In the genomic region with DNA sequence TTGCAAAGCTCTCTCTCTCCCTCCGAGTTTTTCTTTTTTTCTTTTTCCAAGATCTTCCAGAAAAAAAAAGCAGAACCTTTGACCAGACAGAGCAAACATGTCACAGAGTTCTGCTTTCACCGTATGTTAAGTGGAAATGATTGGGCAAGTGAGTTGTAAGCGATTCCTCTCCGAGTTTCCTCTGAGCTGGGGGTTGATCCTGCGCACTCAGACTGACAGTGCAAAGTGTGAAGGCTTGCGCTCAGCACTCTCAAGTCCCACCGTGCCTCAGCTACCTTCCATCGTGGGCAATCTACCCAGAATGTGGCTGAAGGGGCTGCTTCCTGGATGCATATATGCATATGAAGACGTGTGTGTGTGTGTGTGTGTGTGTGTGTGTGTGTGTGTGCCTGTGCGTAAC, we compare ENCODE assay signal across 18 mouse cellular contexts.
A peak's percentile ranks its signal among the peaks of the same experiment; 100 is the strongest.
DNase-seq lines count a peak whose midpoint lies in the region; ATAC-seq and TF ChIP-seq lines count a peak whose summit lies in the region.
"Had no signal": no experiment of that assay in that cellular context is flagged by ENCODE, and none has a peak within 500 bp of the region (broad histone marks: within the 10 kb centered on the region; RNA-seq: fewer than 3 reads in every experiment).

No protein-coding gene starts in this region.

- no peak for TF ChIP-seq POLR2A in bone marrow, adult 2 months (IDR thresholded peaks at IDR 0.05; ENCODE audit: borderline replicate concordance, control insufficient read depth, low read depth, low read length)

- H3K4me3 ChIP-seq in liver, embryonic 15.5 days (replicated peaks) = no peak overlapping the region
- no peak overlapping the region for H3K4me3 ChIP-seq in bone marrow, adult 2 months (replicated peaks; ENCODE audit: control insufficient read depth, low read depth, low read length)
- H3K4me3 ChIP-seq: forebrain, embryonic 10.5 days; hindbrain, embryonic 15.5 days; intestine, embryonic 15.5 days; liver, embryonic 13.5 days; midbrain, embryonic 15.5 days; neural tube, embryonic 15.5 days had no signal

- no peak overlapping the region for H3K9ac ChIP-seq in liver, embryonic 15.5 days
- H3K9ac ChIP-seq: hindbrain, embryonic 15.5 days; intestine, embryonic 15.5 days; liver, embryonic 13.5 days; midbrain, embryonic 15.5 days; neural tube, embryonic 15.5 days had no signal

- no peaks in the 10 kb centered on the region for H3K36me3 ChIP-seq in liver, embryonic 15.5 days (replicated peaks)
- H3K36me3 ChIP-seq: forebrain, embryonic 10.5 days; hindbrain, embryonic 15.5 days; intestine, embryonic 15.5 days; liver, embryonic 13.5 days; midbrain, embryonic 15.5 days; neural tube, embryonic 15.5 days had no signal

- ATAC-seq in liver, embryonic 15.5 days (ENCODE audit: insufficient read depth) = peak; percentile 18; the same call in 1 of the 2 replicates
- ATAC-seq in common myeloid progenitor, adult 5-6 weeks (replicated peaks; ENCODE audit: low read depth, poor library complexity, severe bottlenecking) = peak; percentile 77
- ATAC-seq in monocyte, adult 5-6 weeks (replicated peaks; ENCODE audit: insufficient number of reproducible peaks, low FRiP score, low TSS enrichment, poor library complexity, severe bottlenecking) = peak; percentile 73
- ATAC-seq: intestine, embryonic 15.5 days; midbrain, embryonic 15.5 days had no signal

- H3K27ac ChIP-seq in liver, embryonic 15.5 days (replicated peaks) = peak overlapping the region; percentile 45; the same call in 1 of the 2 replicates
- H3K27ac ChIP-seq in bone marrow, adult 2 months (ENCODE audit: control insufficient read depth, insufficient read depth, low read depth, low read length, poor library complexity) = peak overlapping the region; percentile 86
- H3K27ac ChIP-seq: forebrain, embryonic 10.5 days; hindbrain, embryonic 15.5 days; intestine, embryonic 15.5 days; liver, embryonic 13.5 days; midbrain, embryonic 15.5 days; neural tube, embryonic 15.5 days had no signal

- H3K27me3 ChIP-seq in liver, embryonic 15.5 days = no peaks in the 10 kb centered on the region
- H3K27me3 ChIP-seq: hindbrain, embryonic 15.5 days; intestine, embryonic 15.5 days; liver, embryonic 13.5 days; midbrain, embryonic 15.5 days; neural tube, embryonic 15.5 days had no signal

- no peak for DNase-seq in liver
- DNase-seq in left cerebral cortex, adult 8-10 months (ENCODE audit: low spot score in 2 of 2) = no peak
- no peak for DNase-seq in heart, postnatal 4 days
- DNase-seq: adrenal gland, adult 2 months; cerebellum, adult 11-12 months; liver, embryonic 13.5 days; right cerebral cortex, postnatal 14 days; thymus, postnatal 4 days had no signal

- no peak for TF ChIP-seq CTCF in bone marrow, adult 2 months (IDR thresholded peaks at IDR 0.05; ENCODE audit: control insufficient read depth, insufficient read depth, low read length)

- H3K4me2 ChIP-seq in liver, embryonic 15.5 days = no peak overlapping the region
- H3K4me2 ChIP-seq: heart, embryonic 11.5 days; hindbrain, embryonic 15.5 days; intestine, embryonic 15.5 days; liver, embryonic 13.5 days; midbrain, embryonic 15.5 days; neural tube, embryonic 15.5 days had no signal

- H3K4me1 ChIP-seq in liver, embryonic 15.5 days (replicated peaks) = no peaks in the 10 kb centered on the region
- H3K4me1 ChIP-seq in bone marrow, adult 2 months (ENCODE audit: control insufficient read depth, insufficient read depth, low read length) = peaks cover 7% of the 10 kb centered on the region
- H3K4me1 ChIP-seq: forebrain, embryonic 10.5 days; hindbrain, embryonic 15.5 days; intestine, embryonic 15.5 days; midbrain, embryonic 15.5 days; neural tube, embryonic 15.5 days had no signal

- H3K9me3 ChIP-seq in liver, embryonic 15.5 days (replicated peaks) = no peaks in the 10 kb centered on the region
- H3K9me3 ChIP-seq: forebrain, embryonic 10.5 days; hindbrain, embryonic 15.5 days; intestine, embryonic 15.5 days; liver, embryonic 13.5 days; midbrain, embryonic 15.5 days; neural tube, embryonic 15.5 days had no signal

- 38% methylated on average over 10 of the region's 10 CpGs for WGBS in liver, embryonic 15.5 days (ENCODE audit: insufficient replicate concordance)
- WGBS in bone marrow, adult 2 months = 19% methylated on average over 10 of the region's 10 CpGs

Comparison
In these comparisons a context has a peak if more than half of its experiments do, and no peak if none do; other contexts are left out.
1. ATAC-seq: peak in every context shown above with its lines; median percentile 77 in common myeloid progenitor, adult 5-6 weeks; 73 in monocyte, adult 5-6 weeks; 18 in liver, embryonic 15.5 days.